Mouse (Mus musculus): ENCODE results near the gene Ccdc12. TPM values are rescaled to one million over a fixed set of nuclear protein-coding genes. Genes with fewer than 3 reads are reported as not detected.
A peak's percentile ranks its signal among the peaks of the same experiment; 100 is the strongest.

Gene Ccdc12
- polyA plus RNA-seq, 1 experiment: 143 TPM

DNA sequence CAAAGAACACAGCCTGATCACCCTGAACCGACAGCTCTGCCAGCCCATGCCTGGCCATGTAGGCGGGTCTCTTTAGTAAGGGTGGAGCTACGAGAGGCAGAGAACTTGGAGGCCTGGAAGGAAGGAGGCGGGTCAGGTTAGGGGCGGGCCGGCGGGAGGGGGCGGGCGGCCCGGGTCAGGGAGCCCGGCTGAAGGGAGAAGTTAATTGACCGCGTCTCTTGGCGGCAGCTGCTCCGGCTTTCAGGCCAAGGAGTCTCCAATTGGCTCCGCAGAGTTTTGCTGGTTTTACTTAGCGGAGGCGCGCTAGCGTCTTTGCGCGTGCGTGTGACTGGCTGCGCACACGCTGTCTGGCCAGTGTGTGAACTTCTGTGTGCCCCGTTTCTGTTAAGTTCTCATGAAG lies 76.3 kb downstream of the Ccdc12 start:
- Histone ChIP-seq H3K4me3 (ENCODE audit: insufficient read depth, low read length) (peak overlapping the region; percentile 50), H3K27ac (ENCODE audit: insufficient read depth, low read depth, low read length) (peak overlapping the region; percentile 59), H3K4me1 (ENCODE audit: control insufficient read depth, insufficient read depth, low read length) (peaks cover 10% of the 10 kb centered on the region)
- TF ChIP-seq POLR2A (IDR thresholded peaks at IDR 0.05; ENCODE audit: borderline replicate concordance, low read depth, low read length) (no peak; the same call in 1 of the 2 replicates), CTCF (IDR thresholded peaks at IDR 0.05; ENCODE audit: low read depth, low read length) (no peak)

DNA sequence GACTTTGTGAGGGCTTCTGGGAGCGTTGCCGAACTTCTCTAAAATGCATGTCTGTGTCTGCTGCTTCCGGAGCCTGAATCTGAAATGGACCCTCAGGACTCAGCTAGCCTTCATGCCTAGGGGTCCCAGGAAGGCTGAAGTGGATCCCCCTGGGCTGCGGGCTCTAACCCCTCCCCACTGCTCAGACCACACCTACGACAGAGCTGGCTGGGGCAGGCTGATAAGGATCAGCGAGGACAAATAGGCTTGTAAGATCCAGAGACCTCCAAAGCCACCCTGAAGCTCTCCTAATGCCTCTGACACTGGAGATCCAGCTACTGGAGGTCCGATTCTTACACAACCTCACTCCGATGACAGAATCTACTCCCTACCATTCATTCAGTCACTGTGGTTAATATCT lies 76.8 kb downstream of the Ccdc12 start:
- no peak for TF ChIP-seq CTCF (IDR thresholded peaks at IDR 0.05; ENCODE audit: low read depth, low read length)
- no peak for TF ChIP-seq POLR2A (IDR thresholded peaks at IDR 0.05; ENCODE audit: borderline replicate concordance, low read depth, low read length)
- H3K4me1 ChIP-seq (ENCODE audit: control insufficient read depth, insufficient read depth, low read length): peaks cover 10% of the 10 kb centered on the region
- peak overlapping the region; percentile 50 for H3K4me3 ChIP-seq (ENCODE audit: insufficient read depth, low read length)
- peak overlapping the region; percentile 59 for H3K27ac ChIP-seq (ENCODE audit: insufficient read depth, low read depth, low read length)

DNA sequence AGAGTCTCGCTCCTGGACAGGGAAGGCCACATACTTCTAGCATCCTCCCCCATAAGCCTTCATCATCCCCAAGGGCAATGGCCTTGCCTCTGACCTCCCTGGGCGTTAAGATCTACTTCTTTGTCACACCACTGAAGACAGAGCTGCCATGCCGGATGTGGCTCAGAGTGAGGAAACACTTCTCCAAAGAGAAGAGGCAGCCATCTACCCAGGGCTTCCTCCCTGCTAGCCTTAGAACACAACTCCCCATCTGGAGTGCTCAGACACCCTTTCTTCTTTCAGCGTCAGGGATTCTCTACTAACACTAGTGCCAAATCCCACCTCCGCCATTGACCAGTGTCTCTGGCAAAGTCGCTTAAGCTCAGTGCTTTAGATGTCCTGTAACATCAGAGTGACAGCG lies 77.9 kb downstream of the Ccdc12 start:
- H3K27ac ChIP-seq (ENCODE audit: insufficient read depth, low read depth, low read length): no peak overlapping the region
- TF ChIP-seq CTCF (IDR thresholded peaks at IDR 0.05; ENCODE audit: low read depth, low read length) (no peak), POLR2A (IDR thresholded peaks at IDR 0.05; ENCODE audit: borderline replicate concordance, low read depth, low read length) (no peak)
- H3K4me1 ChIP-seq (ENCODE audit: control insufficient read depth, insufficient read depth, low read length): peaks cover 10% of the 10 kb centered on the region
- H3K4me3 ChIP-seq (ENCODE audit: insufficient read depth, low read length): no peak overlapping the region

DNA sequence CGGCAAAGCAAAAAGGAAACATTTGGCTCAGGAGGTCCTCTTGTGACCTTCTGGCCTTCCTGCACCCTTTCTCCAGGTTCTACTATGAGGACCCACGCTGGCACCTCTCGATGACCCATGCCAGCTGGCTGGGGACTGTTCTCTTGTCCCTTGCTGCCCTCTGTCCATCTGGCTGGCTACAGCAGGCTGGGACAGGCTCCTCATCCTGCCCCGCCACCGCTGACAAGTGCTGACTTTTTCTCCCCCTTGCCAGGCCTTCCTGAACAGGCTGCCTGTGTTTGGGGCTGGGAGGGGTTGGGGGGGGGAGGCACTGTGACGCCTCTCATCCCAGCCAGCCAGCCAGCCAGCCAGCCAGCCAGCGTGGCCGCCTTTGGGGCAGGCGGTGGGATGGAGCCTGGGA lies 80.1 kb downstream of the Ccdc12 start:
- Histone ChIP-seq H3K27ac (ENCODE audit: insufficient read depth, low read depth, low read length) (no peak overlapping the region), H3K4me1 (ENCODE audit: control insufficient read depth, insufficient read depth, low read length) (peaks cover 10% of the 10 kb centered on the region), H3K4me3 (ENCODE audit: insufficient read depth, low read length) (no peak overlapping the region)
- no peak for TF ChIP-seq CTCF (IDR thresholded peaks at IDR 0.05; ENCODE audit: low read depth, low read length)
- no peak for TF ChIP-seq POLR2A (IDR thresholded peaks at IDR 0.05; ENCODE audit: borderline replicate concordance, low read depth, low read length)

DNA sequence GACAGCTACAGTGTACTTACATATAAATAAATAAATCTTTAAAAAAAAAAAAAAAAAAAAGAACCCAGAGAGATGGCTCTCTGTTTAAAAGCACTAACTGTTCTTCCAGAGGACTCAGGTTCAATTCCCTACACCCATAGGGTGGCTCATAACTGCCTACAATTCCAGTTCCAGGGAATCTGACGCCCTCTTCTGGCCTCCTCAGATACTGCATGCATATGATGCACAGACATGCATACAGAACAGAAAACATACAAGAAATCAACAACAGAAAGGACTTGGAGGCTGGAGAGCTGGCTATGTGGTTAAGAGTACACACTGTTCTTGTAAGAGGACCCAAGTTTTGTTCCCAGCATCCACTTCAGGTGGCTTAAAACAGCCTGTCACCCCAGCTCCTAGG lies 81.8 kb downstream of the Ccdc12 start:
- no peak for TF ChIP-seq POLR2A (IDR thresholded peaks at IDR 0.05; ENCODE audit: borderline replicate concordance, low read depth, low read length)
- TF ChIP-seq CTCF (IDR thresholded peaks at IDR 0.05; ENCODE audit: low read depth, low read length): no peak
- peaks cover 6% of the 10 kb centered on the region for H3K4me1 ChIP-seq (ENCODE audit: control insufficient read depth, insufficient read depth, low read length)
- no peak overlapping the region for H3K4me3 ChIP-seq (ENCODE audit: insufficient read depth, low read length)
- no peak overlapping the region for H3K27ac ChIP-seq (ENCODE audit: insufficient read depth, low read depth, low read length)

DNA sequence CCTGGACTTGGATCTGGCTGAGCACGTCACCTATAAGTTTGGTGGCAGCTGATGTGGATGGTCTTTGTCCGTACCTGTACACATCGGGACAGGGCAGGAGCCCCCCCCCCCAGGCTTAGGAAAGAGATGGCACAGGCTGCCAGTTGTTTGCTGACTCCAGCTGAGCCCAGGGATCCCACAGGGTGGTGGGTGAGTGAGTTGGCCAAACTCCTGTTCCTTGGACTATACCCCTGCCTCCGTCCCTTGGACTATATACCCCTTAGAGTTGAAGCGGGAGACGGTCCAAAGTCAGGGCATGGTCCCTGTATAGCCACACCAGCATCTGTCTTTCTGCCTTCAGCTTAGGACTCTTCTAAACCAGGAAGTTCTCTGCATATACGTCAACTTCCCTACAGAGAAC lies 83.7 kb downstream of the Ccdc12 start:
- H3K27ac ChIP-seq (ENCODE audit: insufficient read depth, low read depth, low read length): no peak overlapping the region
- H3K4me3 ChIP-seq (ENCODE audit: insufficient read depth, low read length): no peak overlapping the region
- H3K4me1 ChIP-seq (ENCODE audit: control insufficient read depth, insufficient read depth, low read length): no peaks in the 10 kb centered on the region
- TF ChIP-seq CTCF (IDR thresholded peaks at IDR 0.05; ENCODE audit: low read depth, low read length) (no peak), POLR2A (IDR thresholded peaks at IDR 0.05; ENCODE audit: borderline replicate concordance, low read depth, low read length) (no peak)

DNA sequence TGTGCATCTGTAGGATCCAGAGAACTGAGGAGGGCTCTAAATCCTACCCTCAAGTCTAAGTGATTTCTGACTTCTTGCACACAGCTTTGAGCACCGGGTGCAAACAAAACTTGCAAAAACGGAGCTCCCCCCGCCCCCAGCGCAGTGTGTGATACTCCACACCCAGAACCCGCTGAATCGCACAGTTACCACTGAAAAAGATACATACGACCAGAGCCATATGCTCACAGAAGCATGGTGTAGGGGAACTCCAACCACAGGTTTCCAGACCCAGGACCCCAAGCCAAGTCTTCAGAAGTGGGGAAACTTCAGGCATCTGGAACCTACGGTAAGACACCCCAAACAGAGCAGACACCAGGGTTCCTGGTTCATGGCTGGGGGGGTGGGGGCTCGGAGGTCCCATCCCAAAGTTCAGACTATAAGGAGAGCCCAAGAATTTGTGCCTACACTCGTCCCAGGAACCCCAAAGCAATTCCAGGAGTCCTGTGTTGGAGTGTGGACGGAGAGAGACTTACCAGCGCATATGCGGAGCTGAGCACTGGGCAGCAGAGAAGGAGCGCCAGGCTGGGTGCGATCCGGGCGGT lies 85.5 kb downstream of the Ccdc12 start, which contains the start of gene Myl3:
Myl3 (plus strand) TSS at position 151 of the 584 bp plus-strand sequence.
- TF ChIP-seq CTCF (IDR thresholded peaks at IDR 0.05; ENCODE audit: low read depth, low read length) (no peak), POLR2A (IDR thresholded peaks at IDR 0.05; ENCODE audit: borderline replicate concordance, low read depth, low read length) (no peak)
- H3K4me3 ChIP-seq (ENCODE audit: insufficient read depth, low read length): peak within 1 kb of the TSS; percentile 53
- no peak within 1 kb of the TSS for H3K27ac ChIP-seq (ENCODE audit: insufficient read depth, low read depth, low read length)
- no peaks in the 10 kb centered on the region for H3K4me1 ChIP-seq (ENCODE audit: control insufficient read depth, insufficient read depth, low read length)

DNA sequence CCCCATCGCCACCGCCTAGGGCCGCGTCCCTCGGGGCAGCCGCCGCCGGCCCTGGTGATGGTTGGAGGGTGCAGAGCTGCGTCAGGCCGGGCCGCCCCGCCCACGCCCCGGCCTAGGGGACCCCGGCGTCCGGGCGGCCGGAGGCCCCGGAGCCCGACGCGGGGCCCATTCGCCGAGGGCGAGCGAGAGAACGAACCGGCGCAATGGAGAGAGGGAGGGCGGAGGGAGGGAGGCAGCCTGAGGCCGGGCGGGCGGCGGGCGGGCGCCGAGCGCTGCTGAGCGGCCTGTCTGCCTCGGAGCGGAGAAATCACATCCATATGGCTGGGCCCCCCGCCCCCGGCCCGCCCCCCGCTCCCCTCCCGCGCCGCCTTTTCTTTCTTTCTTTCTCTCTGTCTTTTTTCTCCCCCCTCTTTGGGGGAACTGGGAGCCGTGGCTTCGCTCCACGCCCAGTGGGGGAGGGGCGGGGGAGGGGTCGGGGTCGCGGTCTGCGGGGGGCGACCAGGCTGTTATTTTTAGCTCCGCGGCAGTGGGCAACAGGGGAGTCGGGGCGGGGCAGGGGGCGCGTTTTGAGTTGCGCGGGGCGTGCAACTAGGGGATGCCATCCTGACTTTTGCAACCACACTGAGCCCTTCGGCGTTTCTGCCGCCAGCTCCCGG lies 86.1 kb downstream of the Ccdc12 start:
- Histone ChIP-seq H3K27ac (ENCODE audit: insufficient read depth, low read depth, low read length) (no peak overlapping the region), H3K4me3 (ENCODE audit: insufficient read depth, low read length) (peak overlapping the region; percentile 53), H3K4me1 (ENCODE audit: control insufficient read depth, insufficient read depth, low read length) (no peaks in the 10 kb centered on the region)
- TF ChIP-seq CTCF (IDR thresholded peaks at IDR 0.05; ENCODE audit: low read depth, low read length) (no peak), POLR2A (IDR thresholded peaks at IDR 0.05; ENCODE audit: borderline replicate concordance, low read depth, low read length) (no peak)

DNA sequence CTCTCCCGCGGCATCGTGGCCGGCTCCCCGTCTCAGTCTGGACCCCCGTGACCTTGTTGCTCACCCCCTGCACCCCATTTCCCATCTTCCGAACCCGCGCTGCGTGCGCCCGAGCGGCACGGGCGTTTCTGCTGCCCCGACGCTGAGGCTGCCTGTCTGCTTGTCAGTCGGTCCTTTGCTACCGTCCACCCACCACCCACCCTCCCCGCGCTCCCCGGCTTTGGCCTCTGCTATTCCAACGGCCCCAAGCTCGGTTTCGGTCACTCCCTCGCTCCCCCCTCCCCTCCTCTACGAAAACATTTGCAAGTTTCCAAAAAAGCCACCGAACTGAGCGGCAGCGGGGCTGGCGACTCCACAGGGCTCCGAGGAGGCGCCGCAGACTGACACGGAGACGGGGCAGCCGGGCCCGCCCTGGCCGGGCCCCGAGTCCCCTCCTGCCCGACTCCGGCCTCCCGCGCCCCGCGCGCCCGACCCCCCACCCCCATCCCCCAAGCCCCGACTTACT lies 86.7 kb downstream of the Ccdc12 start:
- Histone ChIP-seq H3K4me1 (ENCODE audit: control insufficient read depth, insufficient read depth, low read length) (no peaks in the 10 kb centered on the region), H3K4me3 (ENCODE audit: insufficient read depth, low read length) (peak overlapping the region; percentile 53), H3K27ac (ENCODE audit: insufficient read depth, low read depth, low read length) (no peak overlapping the region)
- TF ChIP-seq CTCF (IDR thresholded peaks at IDR 0.05; ENCODE audit: low read depth, low read length): no peak

Data from bone marrow macrophage, adult 2 months (primary cell).